Mouse (Mus musculus) lung, adult 2 months (tissue): Measurements from ENCODE around the gene Acot13.

Experiments used
- CTCF ChIP-seq: fragments of 200-500 bp; IDR thresholded peaks from 2 replicates; pipeline ENCODE4 v1.5.1; 2011; ENCODE audit warnings: mild to moderate bottlenecking, low read length, control low read depth; ENCODE audit not compliant: insufficient read depth
- POLR2A ChIP-seq: fragments of 200-500 bp; IDR thresholded peaks from 2 replicates; pipeline ENCODE4 v1.6.1; 2011; ENCODE audit warnings: low read depth, mild to moderate bottlenecking, control low read depth, low read length, borderline replicate concordance; ENCODE audit errors: extremely low read depth

- TF ChIP-seq POLR2A (no peak), CTCF (no peak)
These were observed 10.4 kb upstream of the Acot13 start for GRCm38 (mm10) chr13:24841702-24842101.
